Comparison of ENCODE assay signal across 20 mouse cellular contexts in genomic region chr7:44790066-44790465, GRCm38 (mm10). TPM values are rescaled to one million over a fixed set of nuclear protein-coding genes. Genes with fewer than 3 reads are reported as not detected.
DNase-seq lines count a peak whose midpoint lies in the region; ATAC-seq lines count a peak whose summit lies in the region.
"Had no signal": no experiment of that assay in that cellular context is flagged by ENCODE, and none has a peak within 500 bp of the region (broad histone marks: within the 10 kb centered on the region; RNA-seq: fewer than 3 reads in every experiment).

No protein-coding gene starts in this region.

- DNase-seq in heart, adult 11 months: peak; percentile 82
- no peak for DNase-seq in heart, postnatal 10 days
- no peak for DNase-seq in hindbrain, embryonic 11.5 days (ENCODE audit: low spot score)
- peak; percentile 6 to 49 for DNase-seq in spleen, postnatal 4 days (ENCODE audit: low spot score in 2 of 2)
- no peak for DNase-seq in spleen, postnatal 14 days (ENCODE audit: low spot score in 2 of 2)
- DNase-seq in urinary bladder, adult 2 months (ENCODE audit: low spot score): peak; percentile 10
- no peak for DNase-seq in urinary bladder, postnatal 36 days (ENCODE audit: low spot score in 2 of 2)
- DNase-seq: adrenal gland, postnatal 10 days; cerebellum, adult 11 months; cerebellum, adult 8-10 months; cerebellum, postnatal 14 days; embryo, embryonic 11 days; gastrocnemius, postnatal 10 days; heart, postnatal 36 days had no signal

- WGBS in hindbrain, embryonic 12.5 days: 63% methylated on average over 4 of the region's 4 CpGs
- 55% methylated on average over 4 of the region's 4 CpGs for WGBS in hindbrain, embryonic 11.5 days

- ATAC-seq in hindbrain, embryonic 12.5 days (ENCODE audit: low FRiP score): peak; percentile 38; the same call in 1 of the 2 replicates
- no peak for ATAC-seq in hindbrain, embryonic 11.5 days (ENCODE audit: low FRiP score)
- ATAC-seq: forebrain, embryonic 16.5 days had no signal

- H3K4me3 ChIP-seq in hindbrain, embryonic 12.5 days: no peak overlapping the region
- no peak overlapping the region for H3K4me3 ChIP-seq in hindbrain, embryonic 11.5 days (ENCODE audit: low read depth, low read length)
- H3K4me3 ChIP-seq: embryonic facial prominence, embryonic 12.5 days; forebrain, embryonic 12.5 days; heart, embryonic 15.5 days had no signal

- no peaks in the 10 kb centered on the region for H3K36me3 ChIP-seq in hindbrain, embryonic 12.5 days
- no peaks in the 10 kb centered on the region for H3K36me3 ChIP-seq in hindbrain, embryonic 11.5 days (ENCODE audit: control insufficient read depth, insufficient read depth, low read length)
- H3K36me3 ChIP-seq: embryonic facial prominence, embryonic 12.5 days; forebrain, embryonic 12.5 days; heart, embryonic 15.5 days had no signal

- H3K4me1 ChIP-seq in hindbrain, embryonic 12.5 days: no peaks in the 10 kb centered on the region
- no peaks in the 10 kb centered on the region for H3K4me1 ChIP-seq in hindbrain, embryonic 11.5 days (replicated peaks; ENCODE audit: control insufficient read depth, insufficient read depth, low read length)
- H3K4me1 ChIP-seq: embryonic facial prominence, embryonic 12.5 days; forebrain, embryonic 12.5 days; heart, embryonic 15.5 days had no signal

- no peak overlapping the region for H3K4me2 ChIP-seq in hindbrain, embryonic 12.5 days (replicated peaks)
- H3K4me2 ChIP-seq in hindbrain, embryonic 11.5 days (replicated peaks; ENCODE audit: low read depth, low read length): no peak overlapping the region
- H3K4me2 ChIP-seq: embryonic facial prominence, embryonic 12.5 days; forebrain, embryonic 12.5 days; heart, embryonic 15.5 days; hindbrain, embryonic 14.5 days had no signal

- no peak overlapping the region for H3K27ac ChIP-seq in hindbrain, embryonic 12.5 days
- no peak overlapping the region for H3K27ac ChIP-seq in hindbrain, embryonic 11.5 days (ENCODE audit: low read depth, low read length)
- H3K27ac ChIP-seq: embryonic facial prominence, embryonic 12.5 days; forebrain, embryonic 12.5 days; heart, embryonic 15.5 days; hindbrain, embryonic 14.5 days had no signal

- no peaks in the 10 kb centered on the region for H3K27me3 ChIP-seq in hindbrain, embryonic 12.5 days
- H3K27me3 ChIP-seq in hindbrain, embryonic 11.5 days (ENCODE audit: control insufficient read depth, insufficient read depth, low read length): no peaks in the 10 kb centered on the region
- H3K27me3 ChIP-seq: embryonic facial prominence, embryonic 12.5 days; forebrain, embryonic 12.5 days had no signal

- intact Hi-C loops in heart, postnatal 10 days (cut with DNase I): no loop called here

- no peak overlapping the region for H3K9ac ChIP-seq in hindbrain, embryonic 12.5 days
- no peak overlapping the region for H3K9ac ChIP-seq in hindbrain, embryonic 11.5 days (ENCODE audit: low read depth, low read length)
- H3K9ac ChIP-seq: embryonic facial prominence, embryonic 12.5 days; forebrain, embryonic 12.5 days; heart, embryonic 15.5 days; hindbrain, embryonic 14.5 days had no signal

- no peaks in the 10 kb centered on the region for H3K9me3 ChIP-seq in hindbrain, embryonic 12.5 days (replicated peaks)
- H3K9me3 ChIP-seq in hindbrain, embryonic 11.5 days (ENCODE audit: control insufficient read depth, low read length): no peaks in the 10 kb centered on the region
- H3K9me3 ChIP-seq: embryonic facial prominence, embryonic 12.5 days had no signal

RNA-seq across cellular contexts. Expression of gene Nup62, which starts 25.8 kb away (rescaled TPM):
- 10 to 100 TPM; 44.3 to 45.1 TPM for total RNA-seq in heart, postnatal 10 days (2021)
- 69.8 and 73.9 TPM in 2 replicates for polyA plus RNA-seq in hindbrain, embryonic 12.5 days (2016; fragmentation: Nextera tagmentation; extraction: Ambion mirVana)
- 44.2 and 62.3 TPM in 2 replicates for polyA plus RNA-seq in hindbrain, embryonic 11.5 days (2014; fragmentation: Nextera tagmentation; extraction: Ambion mirVana)
- polyA plus RNA-seq in urinary bladder, adult 2 months (2012; rRNA removed): 30.5 and 34.7 TPM in 2 replicates

RNA-seq across cellular contexts. Expression of gene Il4i1, which starts 26.1 kb away (rescaled TPM):
- 1 to 10 TPM; 1.3 to 1.8 TPM for total RNA-seq in heart, postnatal 10 days (2021)
- 1.8 and 2.5 TPM in 2 replicates for polyA plus RNA-seq in hindbrain, embryonic 12.5 days (2016; fragmentation: Nextera tagmentation; extraction: Ambion mirVana)
- 0.60 and 1.7 TPM in 2 replicates for polyA plus RNA-seq in hindbrain, embryonic 11.5 days (2014; fragmentation: Nextera tagmentation; extraction: Ambion mirVana)
- polyA plus RNA-seq in urinary bladder, adult 2 months (2012; rRNA removed): 1.7 and 2.5 TPM in 2 replicates

RNA-seq across cellular contexts. Expression of gene Atf5, which starts 26.4 kb away (rescaled TPM):
- total RNA-seq in heart, postnatal 10 days (2021): 10 to 100 TPM; 50.4 to 51.3 TPM
- polyA plus RNA-seq in hindbrain, embryonic 12.5 days (2016; fragmentation: Nextera tagmentation; extraction: Ambion mirVana): 3.9 and 4.6 TPM in 2 replicates
- 1.9 and 2.0 TPM in 2 replicates for polyA plus RNA-seq in hindbrain, embryonic 11.5 days (2014; fragmentation: Nextera tagmentation; extraction: Ambion mirVana)
- polyA plus RNA-seq in urinary bladder, adult 2 months (2012; rRNA removed): 43.4 and 63.6 TPM in 2 replicates

RNA-seq across cellular contexts. Expression of gene Zfp473, which starts 39.2 kb away (rescaled TPM):
- total RNA-seq in heart, postnatal 10 days (2021): under 1 TPM; 0.12 to 0.35 TPM
- polyA plus RNA-seq in hindbrain, embryonic 12.5 days (2016; fragmentation: Nextera tagmentation; extraction: Ambion mirVana): 2.3 and 2.8 TPM in 2 replicates
- 3.0 and 3.7 TPM in 2 replicates for polyA plus RNA-seq in hindbrain, embryonic 11.5 days (2014; fragmentation: Nextera tagmentation; extraction: Ambion mirVana)
- 0.32 and 0.41 TPM in 2 replicates for polyA plus RNA-seq in urinary bladder, adult 2 months (2012; rRNA removed)

RNA-seq across cellular contexts. Expression of gene Vrk3, which starts 41.9 kb away (rescaled TPM):
- 10 to 100 TPM; 24.7 to 28.3 TPM for total RNA-seq in heart, postnatal 10 days (2021)
- polyA plus RNA-seq in hindbrain, embryonic 12.5 days (2016; fragmentation: Nextera tagmentation; extraction: Ambion mirVana): 32.7 and 34.0 TPM in 2 replicates
- 32.5 and 36.7 TPM in 2 replicates for polyA plus RNA-seq in hindbrain, embryonic 11.5 days (2014; fragmentation: Nextera tagmentation; extraction: Ambion mirVana)
- 29.9 and 36.3 TPM in 2 replicates for polyA plus RNA-seq in urinary bladder, adult 2 months (2012; rRNA removed)

Comparison
In these comparisons a context has a peak if more than half of its experiments do, and no peak if none do; other contexts are left out.
1. DNase-seq: peak in heart, adult 11 months (single experiment), spleen, postnatal 4 days (2 of 2) and urinary bladder, adult 2 months (single experiment); none in heart, postnatal 10 days (0 of 2), hindbrain, embryonic 11.5 days (single experiment), spleen, postnatal 14 days (0 of 2) and urinary bladder, postnatal 36 days (0 of 2).